Mouse (Mus musculus): ENCODE measurements around the gene Heatr6.

DNA sequence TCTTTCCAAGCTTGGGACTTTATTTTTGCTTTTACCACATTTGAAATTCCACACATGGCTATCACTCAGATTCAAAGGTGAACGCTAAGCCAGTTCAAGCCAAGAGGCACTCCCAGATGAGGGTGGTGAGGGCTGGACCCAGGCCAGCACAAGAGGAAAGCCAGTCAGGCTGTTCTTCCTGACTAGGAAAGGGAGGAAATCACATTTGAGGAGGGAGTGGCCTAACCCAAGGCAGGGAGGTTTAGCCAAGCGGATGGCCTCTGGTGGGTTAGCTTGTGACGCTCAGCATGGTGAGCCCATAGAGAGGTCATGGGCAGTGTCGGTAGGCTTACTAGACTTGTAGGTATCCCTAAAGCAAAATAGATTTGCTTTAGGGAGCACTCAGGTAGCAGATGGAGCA lies 33.3 kb downstream of the Heatr6 start:
- TF ChIP-seq HCFC1 (IDR thresholded peaks at IDR 0.05; ENCODE audit: borderline replicate concordance, insufficient read depth, low read length) (no peak), ZNF384 (IDR thresholded peaks at IDR 0.05; ENCODE audit: low read depth, low read length) (no peak), MAFK (IDR thresholded peaks at IDR 0.05; ENCODE audit: insufficient read depth, low read depth, low read length) (no peak), CHD2 (IDR thresholded peaks at IDR 0.05; ENCODE audit: low read depth, low read length) (no peak), ZC3H11A (IDR thresholded peaks at IDR 0.05; ENCODE audit: borderline replicate concordance, low read depth, low read length) (no peak)

Measured in ES-E14 (cell line).